Mouse (Mus musculus) c-Kit-positive CD71-positive TER-119-positive erythroid progenitor cells, embryonic 14.5 days (primary cell): ENCODE measurements around the gene Sim1.

ENCODE experiments used
- DNase-seq: peaks from one replicate; pipeline ENCODE4 v3.0.0-alpha.2; 2013; ENCODE audit warnings: low spot score

The Sim1 gene

DNA sequence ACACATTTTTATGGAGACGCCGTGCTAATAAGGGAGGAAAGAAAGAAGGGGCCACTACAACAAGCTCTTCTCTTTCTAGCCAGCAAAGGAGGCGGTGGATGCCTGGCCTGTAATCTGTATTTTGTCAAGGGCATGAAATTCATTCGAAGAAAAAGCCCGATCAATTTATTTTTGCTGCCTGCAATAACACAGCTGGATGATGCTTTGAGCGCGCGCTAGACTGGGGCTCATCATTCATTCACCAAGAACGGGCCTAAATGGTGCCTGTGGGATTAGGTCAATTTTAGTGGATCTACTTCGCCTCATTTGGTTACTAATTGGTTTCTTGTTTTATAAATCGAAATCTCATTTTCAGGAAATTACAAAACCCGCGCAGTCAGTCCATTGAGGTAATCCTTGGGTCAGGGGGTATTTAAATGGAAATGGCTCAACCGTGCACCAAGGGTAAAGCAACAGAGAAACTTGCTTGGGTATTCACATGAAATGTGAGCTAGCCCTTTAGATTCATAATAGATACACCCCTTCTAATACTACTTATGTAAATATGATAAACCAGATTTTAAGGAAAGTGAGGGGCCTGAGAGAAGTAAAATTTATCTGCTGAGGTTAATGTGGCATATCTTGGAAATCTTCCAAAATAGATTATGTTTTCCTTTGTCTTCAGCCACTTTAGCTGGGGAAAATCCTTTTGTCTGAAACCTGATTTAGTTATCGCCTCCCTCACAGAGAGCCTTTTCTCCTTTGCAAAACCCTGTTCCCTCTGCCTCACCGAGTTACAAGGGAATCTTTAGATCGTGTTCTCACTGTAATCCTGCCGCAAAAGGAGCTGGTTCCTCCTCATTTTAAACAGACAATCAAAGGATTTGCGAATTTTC, 7.3 kb downstream of the Sim1 start:
- no peak for DNase-seq

DNA sequence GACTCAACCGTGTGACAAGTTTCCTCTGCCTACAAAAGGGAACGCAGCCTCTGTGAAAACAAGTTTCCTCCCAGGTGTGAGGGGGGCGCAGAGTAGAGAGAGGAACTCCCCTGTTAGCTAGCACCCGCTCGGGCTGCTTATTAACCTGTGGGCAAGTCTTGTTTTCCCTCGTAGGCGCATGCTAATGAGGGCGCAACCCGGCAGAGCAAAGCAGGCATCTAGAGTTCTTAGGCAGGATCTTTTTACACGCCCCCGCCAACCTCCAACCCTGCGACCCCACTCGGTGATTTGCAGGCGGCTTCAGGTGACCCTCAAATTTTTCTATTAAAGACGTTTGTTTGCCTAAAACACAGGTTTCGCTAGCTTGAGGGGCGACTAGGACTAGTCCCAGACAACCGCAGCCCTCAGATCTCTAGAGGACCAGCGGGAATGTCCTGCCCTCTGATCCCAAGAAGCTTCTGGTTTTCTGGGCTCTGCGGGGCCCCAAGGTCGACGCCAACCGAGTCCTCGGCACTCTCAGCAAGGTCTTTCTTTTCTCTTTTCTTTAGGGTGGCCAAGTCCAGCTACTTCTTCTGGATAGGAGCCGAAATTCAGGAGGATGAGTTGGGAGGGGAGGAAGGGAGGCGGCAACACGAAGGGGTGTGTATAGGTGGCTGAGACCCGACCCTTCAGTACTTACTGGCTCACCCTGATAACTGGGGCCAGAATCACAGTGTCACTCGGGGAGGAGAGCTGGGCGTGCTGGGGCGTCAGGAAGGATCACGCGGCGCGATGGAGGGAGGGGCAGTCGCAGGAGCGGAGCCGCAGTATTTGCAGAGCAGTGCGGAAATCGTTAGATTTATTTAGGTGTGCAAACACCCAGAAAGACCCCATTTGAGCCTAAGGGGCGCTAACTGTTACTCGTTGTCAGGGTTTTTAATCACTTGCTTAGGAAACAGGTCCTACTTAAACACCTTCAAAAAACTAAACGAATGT, 8.5 kb downstream of the Sim1 start:
- DNase-seq, result no peak

- DNase-seq, result no peak
These were observed 9.6 kb downstream of the Sim1 start for GRCm38 (mm10) chr10:50903846-50904763.

DNA sequence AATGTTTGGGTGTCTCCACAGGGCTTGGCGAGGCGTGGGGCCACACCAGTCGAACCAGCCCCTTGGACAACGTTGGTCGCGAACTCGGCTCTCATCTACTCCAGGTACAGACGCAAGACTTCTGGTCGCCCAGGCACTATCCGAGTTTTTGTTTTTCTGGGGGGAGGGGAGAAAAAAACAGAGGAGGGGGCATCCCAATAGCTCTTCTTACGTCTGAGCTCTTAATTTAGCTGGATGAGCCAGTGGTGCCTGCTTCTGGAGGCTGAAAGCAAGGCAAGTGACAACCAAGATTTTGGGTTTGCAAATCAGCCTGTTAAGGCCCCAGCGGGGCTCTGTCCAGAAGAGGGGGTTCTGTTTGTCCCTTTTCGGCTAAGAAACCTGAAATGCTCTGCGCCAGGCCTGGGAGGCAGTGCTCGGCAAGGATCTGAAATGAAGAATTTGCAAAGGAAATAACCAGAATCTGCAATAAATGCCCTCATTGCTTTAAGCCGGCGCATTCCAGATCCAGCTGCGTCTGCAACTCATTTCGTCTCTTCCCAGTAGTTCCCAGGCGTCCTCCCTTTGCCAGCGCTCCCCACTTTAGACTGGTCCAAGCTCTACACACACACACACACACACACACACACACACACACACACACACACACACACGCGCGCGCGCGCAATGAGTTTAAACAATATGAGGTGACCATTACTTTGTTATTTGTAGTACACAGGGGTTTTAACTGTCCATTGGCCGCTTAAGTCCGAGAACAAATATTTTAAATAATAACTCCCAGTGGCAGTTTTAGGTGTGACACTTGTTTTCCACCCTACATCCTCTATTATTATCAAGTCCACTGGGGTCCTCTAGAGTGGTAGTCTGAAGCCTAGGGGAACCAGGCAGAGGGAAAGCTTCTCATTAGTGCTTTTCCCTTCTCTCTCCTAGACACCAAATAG, 10.5 kb downstream of the Sim1 start:
- DNase-seq, result no peak

GRCm38 (mm10) chr10:50910400-50910799, 15.8 kb downstream of the Sim1 start:
- DNase-seq, result no peak

DNA sequence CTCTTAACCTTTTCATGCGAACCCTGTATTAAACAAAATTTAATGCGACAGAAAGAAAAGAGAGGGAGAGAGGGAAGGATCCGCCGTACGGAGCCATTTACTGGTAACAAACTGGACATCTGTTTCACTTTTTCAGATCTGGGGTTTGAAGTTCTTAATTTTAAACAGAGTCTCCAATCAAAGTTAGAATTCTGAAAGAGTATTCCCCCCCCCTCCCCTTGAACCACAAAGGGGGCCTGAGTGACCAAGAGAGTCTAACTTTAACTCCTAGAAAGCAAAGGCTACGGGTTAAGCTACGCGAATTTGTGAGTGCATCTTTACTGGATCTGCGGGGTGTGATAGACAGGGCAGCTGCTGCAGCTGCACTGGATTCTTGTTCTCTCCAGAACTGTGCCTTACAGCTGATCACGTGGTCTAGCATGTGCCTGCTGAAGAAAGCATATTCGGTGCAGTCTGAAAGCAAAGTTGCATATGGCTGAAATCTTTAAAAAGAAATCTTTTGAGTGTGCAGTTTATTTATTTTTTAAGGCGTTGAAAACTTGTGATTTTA, 16.4 kb downstream of the Sim1 start:
- no peak for DNase-seq

DNA sequence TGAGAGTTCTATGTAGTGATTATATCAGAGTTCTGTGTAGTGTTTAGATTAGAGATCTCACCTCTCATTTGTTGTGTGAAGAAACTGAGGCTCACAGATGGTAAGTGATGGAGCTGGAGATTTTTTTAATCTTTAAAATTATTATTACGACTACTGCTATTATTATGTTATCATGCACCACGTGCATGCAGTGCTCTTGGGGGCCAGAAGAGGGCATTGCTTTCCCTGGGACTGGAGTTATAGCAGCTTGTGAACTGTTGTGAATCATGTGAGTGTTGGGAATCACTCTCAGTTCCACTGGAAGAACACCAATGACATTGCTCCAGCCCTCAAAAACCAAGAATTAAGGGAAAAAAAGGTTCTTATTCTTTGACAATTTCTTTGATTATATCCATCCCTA, 21.1 kb downstream of the Sim1 start:
- no peak for DNase-seq

DNA sequence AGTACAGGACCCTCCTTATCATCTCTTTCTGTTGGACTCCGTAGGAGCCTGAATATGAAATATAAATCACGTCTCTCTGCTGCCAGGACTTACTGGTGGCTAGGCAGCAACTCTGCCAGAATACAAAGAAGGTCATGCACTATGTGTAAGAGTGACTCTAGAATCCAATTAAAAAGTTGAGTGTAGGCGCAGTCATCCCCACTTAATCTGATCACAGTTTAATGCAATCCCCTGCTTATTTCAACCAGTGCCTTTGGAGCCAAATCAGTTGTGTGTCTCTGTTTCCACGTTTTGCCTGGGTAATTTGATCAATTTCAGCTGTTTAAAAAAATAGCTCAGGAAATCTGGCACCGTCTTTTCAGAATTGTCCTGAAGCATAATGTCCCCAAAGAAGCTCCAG, 34.7 kb downstream of the Sim1 start:
- no peak for DNase-seq

- no peak for DNase-seq
These were observed 41.1 kb downstream of the Sim1 start for GRCm38 (mm10) chr10:50935673-50936072.

GRCm38 (mm10) chr10:50973625-50974024, 79.1 kb downstream of the Sim1 start:
- DNase-seq, result no peak

- DNase-seq, result no peak
These were observed 87.3 kb downstream of the Sim1 start for GRCm38 (mm10) chr10:50981849-50982248.

DNA sequence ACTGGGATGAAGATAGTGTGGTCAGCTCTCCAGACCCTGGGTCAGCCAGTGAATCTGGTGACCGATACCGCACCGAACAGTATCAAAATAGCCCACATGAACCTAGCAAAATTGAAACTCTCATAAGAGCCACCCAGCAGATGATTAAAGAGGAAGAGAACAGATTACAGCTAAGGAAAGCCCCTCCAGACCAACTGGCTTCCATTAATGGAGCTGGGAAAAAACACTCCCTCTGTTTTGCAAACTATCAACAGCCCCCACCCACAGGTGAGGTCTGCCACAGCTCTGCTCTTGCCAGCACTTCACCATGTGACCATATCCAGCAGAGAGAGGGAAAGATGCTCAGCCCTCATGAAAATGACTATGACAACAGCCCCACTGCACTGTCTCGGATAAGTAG, 89.1 kb downstream of the Sim1 start:
- no peak for DNase-seq

GRCm38 (mm10) chr10:51007798-51008197, 113.2 kb downstream of the Sim1 start:
- DNase-seq, result no peak

DNA sequence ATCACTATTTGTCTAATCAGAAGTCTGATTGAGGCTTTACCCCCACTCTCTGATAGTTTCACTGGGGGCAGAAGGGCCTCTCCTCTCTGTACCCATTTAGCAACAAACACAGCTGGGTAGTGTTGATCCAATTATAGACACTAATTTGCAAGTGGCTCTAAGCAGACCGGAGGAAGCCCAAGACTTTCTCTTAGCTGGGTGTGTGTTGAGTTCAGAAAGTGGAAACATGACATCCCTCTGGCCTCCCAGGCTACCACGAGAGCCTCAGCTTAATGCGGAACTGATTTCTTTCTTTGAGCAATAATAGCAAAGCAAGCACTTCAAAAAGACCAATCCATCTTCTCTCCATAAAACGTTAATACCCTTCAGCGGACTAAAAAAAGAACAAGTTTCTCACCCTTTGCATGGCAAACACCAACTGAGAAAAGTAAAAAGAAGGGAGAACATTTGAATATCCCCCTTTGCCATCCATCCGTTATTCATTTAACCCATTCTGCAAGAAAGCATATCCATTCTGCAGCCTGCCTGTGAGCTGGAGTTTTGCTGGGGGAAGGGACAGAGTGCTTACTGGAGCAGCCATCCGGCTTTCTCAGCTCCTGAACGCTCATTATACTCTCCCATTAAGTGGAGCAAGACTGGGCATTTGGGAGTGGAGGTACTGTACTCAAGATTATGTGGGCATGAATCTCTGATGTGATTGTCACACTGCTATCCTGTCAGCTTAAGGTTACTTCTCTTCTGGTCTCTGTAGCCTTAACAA, 117.0 kb downstream of the Sim1 start:
- no peak for DNase-seq

DNA sequence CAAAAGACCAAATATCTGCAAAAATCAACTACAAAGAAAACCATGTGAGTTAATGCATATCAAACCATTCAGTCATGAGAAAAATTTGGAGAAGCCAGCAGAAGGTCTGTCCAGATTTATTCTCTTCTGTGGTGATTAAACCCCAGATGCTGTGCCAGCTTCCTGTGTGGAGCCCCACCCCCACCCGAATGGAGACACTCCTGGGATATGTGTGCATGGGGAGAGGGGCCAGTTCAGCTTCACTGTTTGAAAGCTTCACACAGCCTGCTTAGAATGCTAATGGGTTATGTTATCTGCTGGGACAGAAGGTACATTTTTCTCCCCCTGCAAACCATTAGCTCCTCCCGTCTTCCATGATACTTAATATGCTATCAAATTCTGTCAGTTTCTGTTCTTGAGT, 120.3 kb downstream of the Sim1 start:
- no peak for DNase-seq

- DNase-seq, result no peak
These were observed 120.8 kb downstream of the Sim1 start for GRCm38 (mm10) chr10:51015362-51015761.

DNA sequence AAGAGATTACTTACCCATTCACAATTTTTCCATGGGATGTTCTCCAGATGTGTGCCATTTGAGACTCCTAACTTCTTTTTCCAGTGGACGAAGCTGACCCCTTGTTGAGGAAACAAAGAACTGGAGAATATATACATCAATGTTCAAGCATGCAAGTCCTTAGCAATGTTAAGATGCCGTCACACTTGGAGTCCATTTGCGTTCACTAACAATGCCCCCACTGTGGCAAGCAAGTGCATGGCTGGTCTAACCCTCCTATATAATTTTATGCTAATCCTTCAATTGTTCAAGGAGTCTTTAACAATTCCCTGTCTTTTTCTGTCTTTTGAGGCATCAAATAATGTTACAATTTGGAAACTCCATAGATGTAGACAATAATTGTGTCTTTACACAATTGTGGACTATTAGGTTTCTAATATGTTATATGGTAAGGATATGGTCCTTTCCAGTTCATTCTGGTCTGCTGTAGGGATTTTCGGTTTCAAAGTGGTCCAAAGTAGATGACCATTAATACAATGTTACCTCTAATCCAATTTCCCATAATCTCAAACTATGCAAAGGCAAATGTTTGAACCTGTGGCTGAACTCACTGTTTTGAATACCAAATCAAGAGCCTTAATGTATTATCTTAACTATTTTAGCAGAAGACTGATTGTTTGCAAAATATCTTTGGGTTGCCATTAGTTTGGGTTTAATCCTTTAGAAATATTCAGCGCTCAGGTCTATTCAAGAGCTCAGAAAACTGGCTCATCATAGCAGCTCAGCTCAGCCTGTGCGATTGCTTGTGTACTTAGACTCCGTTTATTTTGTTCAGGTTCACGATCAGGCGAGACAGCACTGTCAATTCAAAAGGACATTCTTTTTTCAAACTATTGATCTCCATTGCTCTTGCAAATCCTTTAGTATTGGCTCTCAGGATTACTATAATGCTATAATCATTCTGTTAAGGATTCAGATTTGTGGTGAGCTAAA, 129.0 kb downstream of the Sim1 start:
- DNase-seq, result no peak
